Mouse (Mus musculus) testis, postnatal 10 days (tissue): ENCODE results near the gene Rabep1.
A peak's percentile ranks its signal among the peaks of the same experiment; 100 is the strongest.

Source experiments
- DNase-seq: peaks from one replicate; pipeline ENCODE4 v3.0.0; 2021; ENCODE audit warnings: low spot score

Rabep1 gene

GRCm38 (mm10) chr11:70973947-70974346 is 129.4 kb downstream of the Rabep1 start:
- no peak for DNase-seq

GRCm38 (mm10) chr11:70975193-70975592 is 130.6 kb downstream of the Rabep1 start:
- no peak for DNase-seq

- DNase-seq: no peak
Measured at GRCm38 (mm10) chr11:70977293-70977692, 132.7 kb downstream of the Rabep1 start.

- no peak for DNase-seq
Measured at GRCm38 (mm10) chr11:70980232-70980631, 135.7 kb downstream of the Rabep1 start.

- DNase-seq: no peak
Measured at GRCm38 (mm10) chr11:70980751-70981510, 136.4 kb downstream of the Rabep1 start.

- no peak for DNase-seq
Measured at GRCm38 (mm10) chr11:70982030-70982429, 137.5 kb downstream of the Rabep1 start.

GRCm38 (mm10) chr11:70982557-70983228 is 138.1 kb downstream of the Rabep1 start, which contains the start of gene C1qbp:
Gene C1qbp (minus strand): TSS chr11:70983026.
- peak; percentile 99 for DNase-seq
